23 mouse cellular contexts compared by ENCODE assay signal in genomic region chr17:44649056-44649455, GRCm38 (mm10).
DNase-seq lines count a peak whose midpoint lies in the region; ATAC-seq and TF ChIP-seq lines count a peak whose summit lies in the region.
"Had no signal": no experiment of that assay in that cellular context is flagged by ENCODE, and none has a peak within 500 bp of the region (broad histone marks: within the 10 kb centered on the region; RNA-seq: fewer than 3 reads in every experiment).

No protein-coding gene starts in this region.

- H3K27me3 ChIP-seq in kidney, embryonic 14.5 days (ENCODE audit: control insufficient read depth, insufficient read depth, low read length), result no peaks in the 10 kb centered on the region
- no peaks in the 10 kb centered on the region for H3K27me3 ChIP-seq in midbrain, embryonic 16.5 days (ENCODE audit: control insufficient read depth, insufficient read depth, low read depth, low read length)
- H3K27me3 ChIP-seq: embryonic facial prominence, embryonic 12.5 days; neural tube, embryonic 13.5 days had no signal

- H3K4me3 ChIP-seq in kidney, embryonic 14.5 days (ENCODE audit: low read length), result no peak overlapping the region
- no peak overlapping the region for H3K4me3 ChIP-seq in ES-E14 (ENCODE audit: insufficient read depth in 1 of 2, low read depth in 1 of 2, low read length in 2 of 2, poor library complexity in 1 of 2, severe bottlenecking in 1 of 2)
- H3K4me3 ChIP-seq in midbrain, embryonic 16.5 days (ENCODE audit: low read depth, low read length), result no peak overlapping the region
- H3K4me3 ChIP-seq: embryonic facial prominence, embryonic 12.5 days; erythroblast, embryonic 14.5 days; forebrain, embryonic 13.5 days; heart, embryonic 13.5 days; neural tube, embryonic 13.5 days had no signal

- 13% methylated on average over 8 of the region's 8 CpGs for WGBS in kidney, embryonic 14.5 days
- WGBS in midbrain, embryonic 16.5 days, result 23% methylated on average over 8 of the region's 8 CpGs

- no peak overlapping the region for H3K27ac ChIP-seq in kidney, embryonic 14.5 days (ENCODE audit: low read depth, low read length)
- H3K27ac ChIP-seq in ES-E14 (ENCODE audit: insufficient read depth, low read depth, low read length, poor library complexity, severe bottlenecking), result no peak overlapping the region
- no peak overlapping the region for H3K27ac ChIP-seq in midbrain, embryonic 16.5 days (ENCODE audit: low read length)
- H3K27ac ChIP-seq: embryonic facial prominence, embryonic 12.5 days; forebrain, embryonic 13.5 days; heart, embryonic 13.5 days; hindbrain, embryonic 14.5 days; neural tube, embryonic 13.5 days had no signal

- no peak overlapping the region for H3K9ac ChIP-seq in kidney, embryonic 14.5 days (ENCODE audit: low read depth, low read length)
- no peak overlapping the region for H3K9ac ChIP-seq in ES-E14 (ENCODE audit: insufficient read depth, low read depth, low read length, poor library complexity, severe bottlenecking)
- H3K9ac ChIP-seq in midbrain, embryonic 16.5 days (ENCODE audit: low read depth, low read length), result no peak overlapping the region
- H3K9ac ChIP-seq: embryonic facial prominence, embryonic 12.5 days; forebrain, embryonic 13.5 days; heart, embryonic 13.5 days; hindbrain, embryonic 14.5 days; liver, postnatal 0 days; neural tube, embryonic 13.5 days had no signal

- H3K9me3 ChIP-seq in kidney, embryonic 14.5 days (ENCODE audit: control insufficient read depth, low read length), result no peaks in the 10 kb centered on the region
- no peaks in the 10 kb centered on the region for H3K9me3 ChIP-seq in ES-E14 (ENCODE audit: control insufficient read depth, insufficient read depth, low read depth, low read length)
- no peaks in the 10 kb centered on the region for H3K9me3 ChIP-seq in midbrain, embryonic 16.5 days (replicated peaks; ENCODE audit: control insufficient read depth, low read length, poor library complexity, severe bottlenecking)
- H3K9me3 ChIP-seq: embryonic facial prominence, embryonic 12.5 days; forebrain, embryonic 13.5 days; heart, embryonic 13.5 days; neural tube, embryonic 13.5 days had no signal

- ATAC-seq in kidney, embryonic 14.5 days (ENCODE audit: low FRiP score, low TSS enrichment), result no peak
- ATAC-seq in midbrain, embryonic 16.5 days, result no peak
- ATAC-seq: activated CD4-positive, CD25-positive, alpha-beta regulatory T cell, adult 4 months; forebrain, embryonic 13.5 days; liver, postnatal 0 days had no signal

- H3K4me2 ChIP-seq in kidney, embryonic 14.5 days (replicated peaks; ENCODE audit: low read depth, low read length), result no peak overlapping the region
- H3K4me2 ChIP-seq in midbrain, embryonic 16.5 days (ENCODE audit: low read length), result no peak overlapping the region
- H3K4me2 ChIP-seq: embryonic facial prominence, embryonic 12.5 days; forebrain, embryonic 13.5 days; heart, embryonic 13.5 days; hindbrain, embryonic 14.5 days; midbrain, embryonic 11.5 days; neural tube, embryonic 13.5 days had no signal

- in situ Hi-C loops in ES-E14 (cut with MboI; ENCODE audit: low sequenced_read_pairs in 2 of 2, unreplicated experiment in 2 of 2), result no loop called here

- DNase-seq in embryo, embryonic 11 days, result peak; percentile 23
- DNase-seq in embryo, embryonic 9.5 days (ENCODE audit: extremely low spot score), result no peak
- peak; percentile 5 to 10 for DNase-seq in kidney, postnatal 36 days
- DNase-seq in ES-E14 (ENCODE audit: low read depth, low spot score), result peak; percentile 19
- DNase-seq in retina, postnatal 1 day, result peak; percentile 39
- DNase-seq in gastrocnemius, adult 18-20 months (ENCODE audit: low spot score), result no peak
- DNase-seq: cerebellum, adult 11-12 months; gastrocnemius, postnatal 10 days; kidney, adult 11 months; left cerebral cortex, postnatal 4 days; liver; liver, postnatal 0 days; right cerebral cortex, postnatal 14 days had no signal

- no peaks in the 10 kb centered on the region for H3K36me3 ChIP-seq in kidney, embryonic 14.5 days (ENCODE audit: control insufficient read depth, insufficient read depth, low read length)
- H3K36me3 ChIP-seq in ES-E14 (ENCODE audit: control insufficient read depth, insufficient read depth, low read length, poor library complexity, severe bottlenecking), result no peaks in the 10 kb centered on the region
- H3K36me3 ChIP-seq in midbrain, embryonic 16.5 days (ENCODE audit: control insufficient read depth, insufficient read depth, low read length), result no peaks in the 10 kb centered on the region
- H3K36me3 ChIP-seq: heart, embryonic 13.5 days; neural tube, embryonic 13.5 days had no signal

- no peaks in the 10 kb centered on the region for H3K4me1 ChIP-seq in kidney, embryonic 14.5 days (ENCODE audit: control insufficient read depth, insufficient read depth, low read length)
- H3K4me1 ChIP-seq in ES-E14 (ENCODE audit: control insufficient read depth in 2 of 2, insufficient read depth in 2 of 2, low read length in 2 of 2, poor library complexity in 1 of 2), result no peaks in the 10 kb centered on the region
- no peaks in the 10 kb centered on the region for H3K4me1 ChIP-seq in midbrain, embryonic 16.5 days (ENCODE audit: control insufficient read depth, insufficient read depth, low read length)
- H3K4me1 ChIP-seq: embryonic facial prominence, embryonic 12.5 days; heart, embryonic 13.5 days had no signal

TF ChIP-seq in ES-E14, 5 proteins besides CTCF, POLR2A, EP300 and RAD21:
- TF ChIP-seq CHD2 (IDR thresholded peaks at IDR 0.05; ENCODE audit: low read depth, low read length) (no peak), ZC3H11A (IDR thresholded peaks at IDR 0.05; ENCODE audit: borderline replicate concordance, low read depth, low read length) (no peak), MAFK (IDR thresholded peaks at IDR 0.05; ENCODE audit: insufficient read depth, low read depth, low read length) (no peak), HCFC1 (IDR thresholded peaks at IDR 0.05; ENCODE audit: borderline replicate concordance, insufficient read depth, low read length) (no peak), ZNF384 (IDR thresholded peaks at IDR 0.05; ENCODE audit: low read depth, low read length) (no peak)

Comparison
In these comparisons a context has a peak if more than half of its experiments do, and no peak if none do; other contexts are left out.
1. DNase-seq: peak in embryo, embryonic 11 days (single experiment), kidney, postnatal 36 days (2 of 2), ES-E14 (single experiment) and retina, postnatal 1 day (single experiment); none in embryo, embryonic 9.5 days (single experiment) and gastrocnemius, adult 18-20 months (single experiment).